Mouse (Mus musculus) cerebellum, adult 2 months (tissue): ENCODE results near the gene Bicdl2.

Experiments
- CTCF ChIP-seq: fragments of 200-500 bp; IDR thresholded peaks from 2 replicates; pipeline ENCODE4 v1.5.1; 2011; ENCODE audit warnings: low read depth, mild to moderate bottlenecking, control low read depth, low read length, moderate library complexity, borderline replicate concordance; ENCODE audit not compliant: insufficient read depth
- POLR2A ChIP-seq: fragments of 200-500 bp; IDR thresholded peaks from 2 replicates; pipeline ENCODE4 v1.6.1; 2011; ENCODE audit warnings: low read length, control low read depth, borderline replicate concordance; ENCODE audit not compliant: insufficient read depth

DNA sequence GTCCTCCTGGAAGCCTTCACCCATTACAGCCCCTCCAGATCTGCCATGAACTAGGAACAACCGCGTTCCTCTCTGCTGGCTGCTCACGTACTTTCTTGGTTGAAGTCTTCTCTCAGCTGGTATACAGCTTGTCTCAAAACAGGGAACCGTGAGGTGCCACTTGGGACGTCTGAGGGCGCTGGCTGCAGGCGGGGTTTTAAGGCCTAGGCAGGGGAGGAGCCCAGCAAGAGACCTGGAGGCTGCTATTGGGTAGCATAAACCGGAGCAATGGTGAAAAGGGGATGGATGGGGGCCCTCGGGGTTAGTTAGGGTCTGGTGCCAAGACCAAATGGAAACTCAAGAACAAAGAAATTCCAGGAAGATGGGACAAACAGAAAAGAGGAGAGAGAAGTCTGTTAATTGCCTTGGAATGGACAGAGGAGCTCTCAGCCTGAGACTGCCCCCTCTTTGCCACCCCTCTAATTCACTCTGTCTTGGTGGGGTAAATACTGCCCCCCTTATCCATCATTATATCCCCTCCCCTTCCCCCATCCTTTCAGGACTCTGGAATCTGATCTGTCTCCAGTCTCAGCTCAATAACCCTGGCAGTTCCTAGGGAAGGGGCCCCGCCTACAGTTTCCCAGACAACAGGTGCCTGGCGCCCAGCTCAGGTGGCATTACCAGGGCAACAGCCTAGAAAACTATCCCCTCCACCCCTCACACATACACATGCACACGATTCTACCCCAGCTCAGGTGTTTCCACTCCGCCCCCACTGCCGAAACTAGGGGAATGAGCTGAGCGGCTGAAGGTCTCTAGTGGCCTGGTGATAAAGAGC, 23.8 kb downstream of the Bicdl2 start, which contains the start of gene Cldn9:
- TF ChIP-seq CTCF (no peak), POLR2A (no peak)
